Mouse (Mus musculus) liver, postnatal 0 days (tissue): ENCODE data around the gene Rwdd3.

Experiments
- CTCF ChIP-seq: sonication (generic); IDR thresholded peaks from 2 replicates; pipeline ENCODE4 v1.5.1; 2016; ENCODE audit warnings: antibody characterized with exemption, low read depth
- EP300 ChIP-seq: IDR thresholded peaks from 2 replicates; pipeline ENCODE4 v1.6.1; 2016; ENCODE audit warnings: antibody characterized with exemption, low read depth, mild to moderate bottlenecking

GRCm38 (mm10) chr3:121186925-121187324, 15.4 kb upstream of the Rwdd3 start:
- TF ChIP-seq CTCF (no peak), EP300 (0 out of 2 replicates have a peak, but pooled peaks have one; percentile 9)
